19 mouse cellular contexts compared by ENCODE assay signal in the genomic region with DNA sequence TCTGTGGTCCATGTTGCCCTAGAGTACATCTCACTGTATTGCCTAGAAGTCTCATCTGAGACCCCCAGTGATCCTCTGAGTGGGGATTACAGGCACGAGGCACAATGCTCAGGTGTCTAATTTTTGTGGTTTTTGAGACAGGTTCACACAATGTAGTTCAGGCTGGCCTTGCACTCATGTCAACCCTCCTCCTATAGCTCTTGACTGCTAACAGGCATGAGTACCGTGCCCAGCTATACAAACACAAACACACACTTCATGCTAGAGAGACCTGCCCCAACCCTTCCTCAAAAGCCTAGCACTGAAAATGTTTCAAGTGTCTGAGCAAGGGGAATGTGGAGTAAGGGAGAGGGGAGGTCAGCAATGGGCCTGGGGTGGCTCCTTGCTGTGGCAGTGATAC.
"Had no signal": no experiment of that assay in that cellular context is flagged by ENCODE, and none has a peak within 500 bp of the region (broad histone marks: within the 10 kb centered on the region; RNA-seq: fewer than 3 reads in every experiment).

No protein-coding gene starts in this region.

- H3K27me3 ChIP-seq: liver, embryonic 12.5 days; midbrain, embryonic 12.5 days; neural tube, embryonic 13.5 days; neural tube, embryonic 15.5 days had no signal

- H3K27ac ChIP-seq: liver, embryonic 12.5 days; liver, embryonic 14.5 days; midbrain, embryonic 10.5 days; midbrain, embryonic 12.5 days; neural tube, embryonic 13.5 days; neural tube, embryonic 15.5 days had no signal

- ATAC-seq: liver, embryonic 12.5 days; midbrain, embryonic 16.5 days had no signal

- DNase-seq: lung, adult 18-20 months; lung, postnatal 36 days; midbrain, embryonic 14.5 days; retina, postnatal 1 day; right cerebral cortex, adult 18-20 months; right cerebral cortex, postnatal 25 days; right cerebral cortex, postnatal 4 days; spleen, adult 18-20 months; thymus, adult 18-20 months; thymus, postnatal 14 days; thymus, postnatal 36 days had no signal

- H3K4me2 ChIP-seq: liver, embryonic 12.5 days; midbrain, embryonic 12.5 days; neural tube, embryonic 13.5 days; neural tube, embryonic 15.5 days had no signal

- H3K9me3 ChIP-seq: liver, embryonic 12.5 days; midbrain, embryonic 10.5 days; midbrain, embryonic 12.5 days; neural tube, embryonic 13.5 days; neural tube, embryonic 15.5 days had no signal

- H3K9ac ChIP-seq: liver, embryonic 12.5 days; liver, embryonic 14.5 days; midbrain, embryonic 12.5 days; neural tube, embryonic 13.5 days; neural tube, embryonic 15.5 days had no signal

- H3K4me1 ChIP-seq: liver, embryonic 12.5 days; midbrain, embryonic 10.5 days; midbrain, embryonic 12.5 days; neural tube, embryonic 13.5 days; neural tube, embryonic 15.5 days had no signal

- H3K4me3 ChIP-seq: liver, embryonic 12.5 days; midbrain, embryonic 10.5 days; midbrain, embryonic 12.5 days; myocyte; neural tube, embryonic 13.5 days; neural tube, embryonic 15.5 days had no signal
